Mouse (Mus musculus) MEL (cell line): Measurements from ENCODE around the gene Zdhhc12. TPM values are rescaled to one million over a fixed set of nuclear protein-coding genes. Genes with fewer than 3 reads are reported as not detected.
A peak's percentile ranks its signal among the peaks of the same experiment; 100 is the strongest.

Experiments used
- DNase-seq: peaks from one replicate; pipeline ENCODE4 v3.0.0; 2011; ENCODE audit warnings: low read depth, low spot score
- H3K27ac ChIP-seq: 2 replicates; pipeline ENCODE4 v1.5.1; 2012; ENCODE audit warnings: low read depth, mild to moderate bottlenecking, control low read depth, low read length, moderate library complexity; ENCODE audit not compliant: control insufficient read depth
- H3K27me3 ChIP-seq, 2 experiments: fragments of 150-350 bp in 1 of 2; sonication (generic) in 1 of 2; 2 replicates each; pipeline ENCODE4 v1.6.1; 2012; ENCODE audit warnings: low read length in 2 of 2, mild to moderate bottlenecking in 2 of 2, improper control_type of control experiment in 1 of 2, moderate library complexity in 1 of 2; ENCODE audit not compliant: insufficient read depth in 2 of 2, control insufficient read depth in 1 of 2
- H3K36me3 ChIP-seq, 2 experiments: 2 replicates each; pipeline ENCODE4 v1.6.1; 2012 to 2014; ENCODE audit warnings: low read length in 2 of 2, improper control_type of control experiment in 1 of 2, inconsistent platforms in 1 of 2, mild to moderate bottlenecking in 1 of 2; ENCODE audit not compliant: insufficient read depth in 2 of 2, control insufficient read depth in 1 of 2
- H3K4me1 ChIP-seq, 2 experiments: fragments of 150-350 bp in 1 of 2; sonication (generic) in 1 of 2; 2 replicates each; pipeline ENCODE4 v1.6.1; 2012; ENCODE audit warnings: low read length in 2 of 2, improper control_type of control experiment in 1 of 2, mild to moderate bottlenecking in 1 of 2; ENCODE audit not compliant: insufficient read depth in 2 of 2, control insufficient read depth in 1 of 2
- H3K4me3 ChIP-seq, 2 experiments: fragments of 150-350 bp in 1 of 2; sonication (generic) in 1 of 2; 2 replicates each; pipeline ENCODE4 v1.5.1; 2012; ENCODE audit warnings: low read depth in 2 of 2, low read length in 2 of 2, mild to moderate bottlenecking in 2 of 2, moderate library complexity in 2 of 2, control low read depth in 1 of 2, improper control_type of control experiment in 1 of 2; ENCODE audit not compliant: control insufficient read depth in 1 of 2, insufficient read depth in 1 of 2
- H3K79me2 ChIP-seq: 2 replicates; pipeline ENCODE4 v1.6.1; 2012; ENCODE audit warnings: mild to moderate bottlenecking, low read length, moderate library complexity; ENCODE audit not compliant: control insufficient read depth, poor library complexity, insufficient read depth
- H3K9ac ChIP-seq: 2 replicates; pipeline ENCODE4 v1.6.1; 2012; ENCODE audit warnings: low read depth, mild to moderate bottlenecking, control low read depth, low read length, moderate library complexity; ENCODE audit not compliant: control insufficient read depth, poor library complexity, severe bottlenecking
- H3K9me3 ChIP-seq: fragments of 150-350 bp; sonication (generic); replicated peaks from 2 replicates; pipeline ENCODE4 v1.6.1; 2012; ENCODE audit warnings: mild to moderate bottlenecking, low read length, improper control_type of control experiment, moderate library complexity; ENCODE audit not compliant: insufficient read depth
- BHLHE40 ChIP-seq: IDR thresholded peaks from 2 replicates; pipeline ENCODE4 v1.6.1; 2012; ENCODE audit warnings: low read depth, mild to moderate bottlenecking, inconsistent platforms, low read length, improper control_type of control experiment, borderline replicate concordance
- CHD1 ChIP-seq: IDR thresholded peaks from 2 replicates; pipeline ENCODE4 v1.6.1; 2012; ENCODE audit warnings: low read depth, mild to moderate bottlenecking, inconsistent platforms, low read length, improper control_type of control experiment
- CHD2 ChIP-seq: IDR thresholded peaks from 2 replicates; pipeline ENCODE4 v1.6.1; 2011; ENCODE audit warnings: low read length, improper control_type of control experiment
- ELF1 ChIP-seq: IDR thresholded peaks from 2 replicates; pipeline ENCODE4 v1.6.1; 2014; ENCODE audit warnings: low read depth, mild to moderate bottlenecking, inconsistent platforms, low read length, improper control_type of control experiment, moderate library complexity
- EP300 ChIP-seq, 2 experiments: IDR thresholded peaks; 2 replicates each; pipeline ENCODE4 v1.6.1; 2011; ENCODE audit warnings: improper control_type of control experiment in 2 of 2, low read length in 2 of 2, low read depth in 1 of 2, mild to moderate bottlenecking in 1 of 2
- ETS1 ChIP-seq: IDR thresholded peaks from 2 replicates; pipeline ENCODE4 v1.6.1; 2012; ENCODE audit warnings: low read depth, mild to moderate bottlenecking, inconsistent platforms, low read length, improper control_type of control experiment, moderate library complexity
- GATA1 ChIP-seq: IDR thresholded peaks from 2 replicates; pipeline ENCODE4 v1.6.1; 2011; ENCODE audit warnings: low read depth, low read length, improper control_type of control experiment
- HCFC1 ChIP-seq: IDR thresholded peaks from 2 replicates; pipeline ENCODE4 v1.6.1; 2012; ENCODE audit warnings: low read depth, mild to moderate bottlenecking, inconsistent platforms, low read length, improper control_type of control experiment, moderate library complexity
- KAT2A ChIP-seq: conservative IDR thresholded peaks from 2 replicates; pipeline ENCODE4 v1.6.1; 2012; ENCODE audit warnings: low read depth, low read length, improper control_type of control experiment, inconsistent platforms
- MAX ChIP-seq: IDR thresholded peaks from 2 replicates; pipeline ENCODE4 v1.6.1; 2011; ENCODE audit warnings: low read length, improper control_type of control experiment
- MAZ ChIP-seq: IDR thresholded peaks from 2 replicates; pipeline ENCODE4 v1.6.1; 2012; ENCODE audit warnings: low read depth, mild to moderate bottlenecking, inconsistent platforms, low read length, improper control_type of control experiment
- MEF2A ChIP-seq: IDR thresholded peaks from 2 replicates; pipeline ENCODE4 v1.6.1; 2014; ENCODE audit warnings: low read depth, mild to moderate bottlenecking, inconsistent platforms, low read length, improper control_type of control experiment; ENCODE audit not compliant: poor library complexity, insufficient replicate concordance, severe bottlenecking; ENCODE audit errors: extremely low read depth
- MXI1 ChIP-seq: IDR thresholded peaks from 2 replicates; pipeline ENCODE4 v1.6.1; 2011; ENCODE audit warnings: mild to moderate bottlenecking, low read depth, low read length, improper control_type of control experiment
- MYB ChIP-seq: IDR thresholded peaks from 2 replicates; pipeline ENCODE4 v1.6.1; 2011; ENCODE audit warnings: mild to moderate bottlenecking, low read depth, low read length, improper control_type of control experiment
- MYC ChIP-seq: IDR thresholded peaks from 2 replicates; pipeline ENCODE4 v1.6.1; 2011; ENCODE audit warnings: low read depth, mild to moderate bottlenecking, low read length, improper control_type of control experiment, moderate library complexity
- NELFE ChIP-seq: IDR thresholded peaks from 2 replicates; pipeline ENCODE4 v1.6.1; 2011; ENCODE audit warnings: low read depth, low read length, improper control_type of control experiment
- NRF1 ChIP-seq: IDR thresholded peaks from 2 replicates; pipeline ENCODE4 v1.6.1; 2014; ENCODE audit warnings: low read depth, mild to moderate bottlenecking, inconsistent platforms, low read length, improper control_type of control experiment, moderate library complexity; ENCODE audit not compliant: poor library complexity, insufficient read depth, severe bottlenecking
- POLR2A ChIP-seq, 2 experiments: IDR thresholded peaks; 2 replicates each; pipeline ENCODE4 v1.6.1; 2011 to 2012; ENCODE audit warnings: low read length in 2 of 2, mild to moderate bottlenecking in 2 of 2, control low read depth in 1 of 2, improper control_type of control experiment in 1 of 2, low read depth in 1 of 2, moderate library complexity in 1 of 2; ENCODE audit not compliant: control insufficient read depth in 1 of 2, insufficient read depth in 1 of 2, poor library complexity in 1 of 2
- POLR2AphosphoS2 ChIP-seq: IDR thresholded peaks from 2 replicates; pipeline ENCODE4 v1.6.1; 2011; ENCODE audit warnings: low read length, improper control_type of control experiment
- POLR2AphosphoS5 ChIP-seq: IDR thresholded peaks from 2 replicates; pipeline ENCODE4 v1.6.1; 2012; ENCODE audit warnings: low read depth, borderline replicate concordance, mild to moderate bottlenecking, inconsistent platforms, low read length, moderate library complexity, mixed read lengths
- RCOR1 ChIP-seq: IDR thresholded peaks from 2 replicates; pipeline ENCODE4 v1.6.1; 2012; ENCODE audit warnings: low read depth, mild to moderate bottlenecking, inconsistent platforms, low read length, improper control_type of control experiment
- SIN3A ChIP-seq: IDR thresholded peaks from 2 replicates; pipeline ENCODE4 v1.6.1; 2012; ENCODE audit warnings: low read length, improper control_type of control experiment, inconsistent platforms
- TAL1 ChIP-seq: IDR thresholded peaks from 2 replicates; pipeline ENCODE4 v1.6.1; 2012; ENCODE audit warnings: mild to moderate bottlenecking, inconsistent platforms, low read length, moderate library complexity, mixed read lengths
- TBP ChIP-seq: IDR thresholded peaks from 2 replicates; pipeline ENCODE4 v1.8.0; 2011; ENCODE audit warnings: low read depth, low read length, improper control_type of control experiment
- TCF12 ChIP-seq: IDR thresholded peaks from 2 replicates; pipeline ENCODE4 v1.6.1; 2014; ENCODE audit warnings: low read depth, mild to moderate bottlenecking, inconsistent platforms, low read length, improper control_type of control experiment, moderate library complexity
- UBTF ChIP-seq: IDR thresholded peaks from 2 replicates; pipeline ENCODE4 v1.6.1; 2012; ENCODE audit warnings: low read depth, mild to moderate bottlenecking, inconsistent platforms, low read length, improper control_type of control experiment, moderate library complexity, borderline replicate concordance; ENCODE audit not compliant: insufficient read depth
- USF1 ChIP-seq: IDR thresholded peaks from 2 replicates; pipeline ENCODE4 v1.6.1; 2014; ENCODE audit warnings: low read depth, mild to moderate bottlenecking, inconsistent platforms, low read length, improper control_type of control experiment, moderate library complexity
- USF2 ChIP-seq, 2 experiments: IDR thresholded peaks; 2 replicates each; pipeline ENCODE4 v1.6.1; 2011 to 2012; ENCODE audit warnings: improper control_type of control experiment in 2 of 2, low read length in 2 of 2, borderline replicate concordance in 1 of 2, inconsistent platforms in 1 of 2, low read depth in 1 of 2, mild to moderate bottlenecking in 1 of 2; ENCODE audit not compliant: insufficient read depth in 1 of 2
- ZKSCAN1 ChIP-seq: IDR thresholded peaks from 2 replicates; pipeline ENCODE4 v1.6.1; 2012; ENCODE audit warnings: low read depth, mild to moderate bottlenecking, inconsistent platforms, low read length, improper control_type of control experiment, moderate library complexity
- ZMIZ1 ChIP-seq: IDR thresholded peaks from 2 replicates; pipeline ENCODE4 v1.6.1; 2012; ENCODE audit warnings: low read depth, mild to moderate bottlenecking, inconsistent platforms, low read length, improper control_type of control experiment, moderate library complexity
- ZNF384 ChIP-seq: IDR thresholded peaks from 2 replicates; pipeline ENCODE4 v1.6.1; 2012; ENCODE audit warnings: low read depth, mild to moderate bottlenecking, inconsistent platforms, low read length, improper control_type of control experiment
- polyA plus RNA-seq, 2 experiments: library from polyadenylated mRNA; stranded (reverse) in 1 of 2; unstranded in 1 of 2; fragments of >175 nt in 1 of 2; fragments of >200 nt in 1 of 2; gene quantifications; 2 replicates each; pipeline versions ENCODE4 v1.2.1 to v1.2.4; 2012; ENCODE audit warnings: low replicate concordance in 2 of 2, low read depth in 1 of 2; ENCODE audit not compliant: insufficient read length in 2 of 2, insufficient read depth in 1 of 2, missing spikeins in 1 of 2
- total RNA-seq: library from RNA; depleted of rRNA; stranded (reverse); fragments of 300-350 nt; gene quantifications from 2 replicates; pipeline ENCODE4 v1.2.3, GENCODE M21; 2012

The Zdhhc12 gene
- total and polyA plus RNA-seq, 3 experiments, result 25.1 to 42.1 TPM; not detected in 1

DNA sequence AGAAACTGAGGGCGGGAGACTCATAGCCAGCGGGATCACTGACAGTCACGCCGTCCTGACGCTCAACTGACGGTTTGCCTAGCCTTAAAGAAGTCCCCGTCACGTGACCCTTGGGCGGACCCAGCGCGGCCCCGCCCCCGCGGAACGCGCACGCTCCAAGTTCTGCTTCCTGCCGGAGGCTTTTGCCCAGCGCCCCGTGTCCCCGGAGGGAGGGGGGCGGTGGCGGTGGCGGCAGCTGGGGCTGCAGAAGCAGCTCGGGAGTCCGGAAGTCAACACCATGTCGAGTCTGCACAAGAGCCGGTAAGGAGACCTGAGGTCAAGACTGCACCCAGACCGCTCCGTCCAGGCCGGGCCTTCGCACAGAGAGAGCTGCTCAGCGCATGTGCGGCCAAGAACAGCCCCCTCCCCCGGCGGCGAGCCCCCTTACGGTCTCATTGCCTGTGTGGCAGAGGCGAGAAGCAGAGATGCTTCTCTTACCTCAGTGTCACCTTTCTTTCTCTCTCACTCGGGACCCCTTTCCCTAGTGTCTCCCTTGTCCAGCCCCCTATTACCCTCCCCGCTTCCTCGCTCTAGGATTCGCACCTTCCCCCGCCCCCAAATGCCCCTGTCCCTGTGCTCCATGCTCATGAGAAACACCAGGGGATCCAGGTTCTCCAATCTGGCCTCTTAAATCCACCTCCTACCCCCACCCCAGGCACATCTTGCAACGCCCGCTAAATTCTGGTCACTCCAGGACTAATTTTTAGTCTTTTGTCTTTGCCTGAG is 40.3 kb upstream of the Zdhhc12 start, which contains the start of gene Tbc1d13:
TSS of gene Tbc1d13 (plus strand) at position 134 of the 765 bp plus-strand sequence.
- peak; percentile 99 for DNase-seq
- TF ChIP-seq ZNF384 (no peak), RCOR1 (no peak), USF1 (peak; percentile 100), POLR2AphosphoS5 (0 out of 2 replicates have a peak, but pooled peaks have one; percentile 86), EP300 (IDR thresholded peaks at IDR 0.05; ENCODE audit: low read depth in 1 of 2, low read length in 2 of 2) (peak in 1 of 2 experiments; percentile 66; a peak in 2 of 4 replicates), ELF1 (peak; percentile 85), ZKSCAN1 (no peak), SIN3A (peak; percentile 95), CHD1 (no peak), NELFE (peak; percentile 98), MXI1 (peak; percentile 95), MYB (peak; percentile 75), MAX (peak; percentile 98), ETS1 (peak; percentile 66), TAL1 (no peak), TCF12 (peak; percentile 86), MEF2A (no peak), CHD2 (no peak), UBTF (no peak), GATA1 (no peak), MAZ (peak; percentile 99), MYC (peak; percentile 85), POLR2AphosphoS2 (peak; percentile 100), USF2 (IDR thresholded peaks at IDR 0.05; ENCODE audit: borderline replicate concordance in 1 of 2, insufficient read depth in 1 of 2, low read depth in 1 of 2, low read length in 2 of 2) (peak; percentile 92 to 96), POLR2A (IDR thresholded peaks at IDR 0.05; ENCODE audit: control insufficient read depth in 1 of 2, insufficient read depth in 1 of 2, low read depth in 1 of 2, low read length in 2 of 2, poor library complexity in 1 of 2) (peak; percentile 90 to 100), ZMIZ1 (peak; percentile 98), NRF1 (peak; percentile 70), BHLHE40 (peak; percentile 95), HCFC1 (peak; percentile 87), TBP (peak; percentile 97), KAT2A (no peak; the same call in 1 of the 2 replicates)
- TF ChIP-seq, all 39 proteins: peak for 21
- peak within 1 kb of the TSS; percentile 78 for H3K9ac ChIP-seq
- H3K4me1 ChIP-seq, result peaks cover 2 to 11% of the 10 kb centered on the region in 2 experiments; a peak in 2 of 4 replicates
- peaks cover 0 to 8% of the 10 kb centered on the region in 2 experiments; a peak in 2 of 4 replicates for H3K36me3 ChIP-seq
- peaks cover 9% of the 10 kb centered on the region for H3K79me2 ChIP-seq
- peak within 1 kb of the TSS; percentile 66 to 74 for H3K4me3 ChIP-seq
- no peaks in the 10 kb centered on the region for H3K9me3 ChIP-seq
- peak within 1 kb of the TSS; percentile 97 for H3K27ac ChIP-seq
- no peaks in the 10 kb centered on the region for H3K27me3 ChIP-seq
